Mouse (Mus musculus): ENCODE data around the gene Irf2bpl.

Irf2bpl gene

DNA sequence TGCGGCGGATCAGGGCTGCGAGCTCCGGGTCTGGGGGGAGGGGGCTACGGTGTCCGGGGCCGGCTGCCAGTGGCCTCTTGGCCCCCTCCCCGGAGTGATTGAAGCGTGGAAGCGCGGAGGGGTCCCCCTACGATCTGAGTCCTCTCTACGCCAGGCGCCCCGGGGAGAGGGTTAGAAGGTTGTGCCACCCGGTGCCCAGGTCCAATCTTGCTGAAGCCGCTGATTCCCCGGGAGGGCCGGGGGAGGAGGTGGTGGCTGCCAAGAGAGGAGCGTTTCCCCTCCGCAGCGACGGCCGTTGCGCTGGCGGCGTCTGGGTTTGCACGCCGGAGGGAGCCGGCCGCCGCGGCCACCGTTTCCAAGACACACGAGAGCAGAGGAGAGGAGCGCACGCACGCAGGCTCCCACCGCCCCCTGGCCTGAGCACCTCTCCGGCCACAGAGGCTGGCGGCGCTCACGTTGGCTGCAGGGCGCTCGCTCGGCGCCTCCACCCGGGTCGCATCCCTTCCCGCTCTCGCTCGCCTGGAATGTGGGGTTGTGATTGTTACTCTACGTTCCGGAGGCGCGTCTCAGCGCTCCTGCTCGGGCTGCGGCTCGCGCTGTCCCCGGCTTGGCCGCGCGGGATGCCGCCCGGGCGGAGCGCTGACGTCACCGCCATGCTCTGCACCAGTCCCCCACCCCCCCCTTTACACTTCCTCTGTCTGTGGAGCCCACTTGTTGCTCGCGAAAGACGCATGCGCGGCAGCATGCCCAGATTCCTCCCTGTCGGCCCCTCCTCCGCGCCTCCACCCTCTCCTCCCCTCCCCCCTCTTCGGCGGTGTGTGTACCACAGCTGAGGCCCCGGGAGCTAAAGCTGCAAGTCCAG is at the start of gene Irf2bpl:
TSS of gene Irf2bpl (minus strand) at position 602 of the 862 bp plus-strand sequence.
- DNase-seq, result peak; percentile 98

DNA sequence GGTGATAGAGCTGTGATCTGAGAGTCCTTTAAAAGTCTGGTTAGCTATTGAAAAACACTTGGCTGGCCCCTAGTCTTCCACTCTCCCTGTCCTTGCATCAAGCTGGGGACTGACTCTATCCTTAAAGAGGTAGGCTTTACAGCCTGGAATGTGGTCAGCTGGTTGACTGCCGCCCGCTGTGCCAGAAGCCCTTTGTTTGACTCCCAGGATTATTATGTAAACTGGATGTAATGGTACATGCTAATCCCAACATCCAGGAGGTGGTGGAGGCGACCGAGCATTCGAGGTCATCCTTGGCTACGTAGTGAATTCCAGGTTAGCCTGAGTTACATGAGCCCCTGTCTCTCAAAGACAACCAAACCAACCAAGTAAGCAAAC is 48.0 kb upstream of the Irf2bpl start:
- DNase-seq, result no peak

DNA sequence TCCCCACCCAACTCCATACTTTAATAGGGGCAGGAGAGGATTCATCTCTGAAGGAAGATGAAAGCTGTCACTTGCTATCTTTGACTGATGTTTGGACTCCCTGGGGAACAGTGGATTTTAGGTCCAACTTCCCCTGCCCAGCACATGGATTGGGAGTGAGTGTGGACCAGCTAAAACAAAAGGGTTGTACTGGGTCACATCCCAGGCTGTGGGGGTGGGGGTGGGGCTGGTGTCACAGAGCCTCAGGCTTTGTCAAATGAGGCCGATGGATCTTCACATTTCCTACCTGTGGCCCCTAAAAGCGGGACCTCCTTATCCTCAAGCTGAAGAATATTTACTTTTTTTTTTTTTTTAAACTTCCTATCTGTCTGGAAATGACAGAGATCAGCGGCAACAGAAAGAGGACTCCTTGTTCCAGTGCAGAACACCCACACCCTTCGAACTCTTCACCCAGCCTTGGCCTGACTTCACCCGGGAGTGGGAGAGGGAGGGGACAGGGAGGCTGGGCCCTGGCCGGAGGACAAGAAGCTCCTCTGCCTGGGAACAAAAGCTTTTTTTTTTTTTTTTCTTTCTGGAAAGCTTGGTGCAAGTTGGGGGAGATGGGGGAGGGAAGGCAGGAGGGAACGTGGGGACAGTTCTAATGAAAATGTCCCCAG is 47.4 kb upstream of the Irf2bpl start:
- no peak for DNase-seq

DNA sequence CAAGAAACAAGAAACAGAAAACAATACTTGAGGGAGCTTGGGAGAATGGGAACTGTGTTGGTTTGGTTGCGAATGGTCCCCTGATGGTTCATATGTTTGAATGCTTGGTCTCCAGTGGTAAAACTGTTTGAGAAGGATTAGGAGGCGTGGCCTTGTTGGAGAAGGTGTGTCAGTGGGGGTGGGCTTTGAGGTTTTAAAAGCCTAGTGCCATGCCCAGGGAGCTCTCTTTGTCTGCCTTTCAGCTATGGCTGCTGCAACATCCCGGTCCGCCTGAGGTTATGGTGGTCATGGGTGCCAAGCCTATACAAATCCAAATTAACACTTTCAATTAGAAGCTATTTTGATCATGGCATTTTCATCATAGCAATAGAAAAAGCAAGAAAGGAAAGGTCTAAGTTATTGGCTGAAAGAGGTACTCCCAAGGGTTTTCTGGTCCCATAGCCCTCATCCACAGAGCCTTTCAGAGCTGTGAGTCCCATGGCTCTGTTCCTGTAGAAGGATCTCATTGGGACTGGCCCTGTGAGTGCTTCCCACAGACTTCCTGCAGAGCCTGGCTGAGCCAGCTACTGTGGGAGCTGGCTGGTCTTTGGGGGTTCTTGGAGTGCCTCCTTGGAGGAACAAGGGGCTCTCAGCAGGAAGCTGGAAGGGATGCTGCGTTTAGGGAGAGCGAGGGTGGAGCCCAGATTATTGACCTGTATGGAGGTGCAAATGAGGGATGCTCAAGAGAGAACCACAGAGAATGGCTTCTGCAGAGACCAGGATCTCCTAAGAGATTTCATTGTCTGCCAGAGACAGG is 46.5 kb upstream of the Irf2bpl start:
- no peak for DNase-seq

DNA sequence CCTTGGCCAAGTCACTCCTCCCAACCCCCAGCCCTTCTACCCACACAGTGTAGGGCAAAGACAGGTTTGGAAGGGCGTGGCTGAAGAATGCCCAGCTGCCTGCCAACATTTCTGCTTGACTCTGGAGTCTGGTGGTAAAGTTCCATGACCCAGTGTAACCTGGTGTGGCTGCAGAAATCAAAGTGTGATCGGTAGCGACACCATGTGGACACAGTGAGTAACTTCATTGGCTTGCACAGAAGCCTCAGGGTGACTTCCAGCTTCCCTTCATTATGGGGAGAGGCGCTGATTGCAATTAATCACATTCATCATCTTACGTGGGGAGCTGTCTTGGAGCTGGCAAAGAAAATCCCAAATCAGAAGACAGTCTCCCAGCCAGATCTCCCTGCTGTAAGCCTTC is 39.2 kb upstream of the Irf2bpl start:
- peak; percentile 80 for DNase-seq

DNA sequence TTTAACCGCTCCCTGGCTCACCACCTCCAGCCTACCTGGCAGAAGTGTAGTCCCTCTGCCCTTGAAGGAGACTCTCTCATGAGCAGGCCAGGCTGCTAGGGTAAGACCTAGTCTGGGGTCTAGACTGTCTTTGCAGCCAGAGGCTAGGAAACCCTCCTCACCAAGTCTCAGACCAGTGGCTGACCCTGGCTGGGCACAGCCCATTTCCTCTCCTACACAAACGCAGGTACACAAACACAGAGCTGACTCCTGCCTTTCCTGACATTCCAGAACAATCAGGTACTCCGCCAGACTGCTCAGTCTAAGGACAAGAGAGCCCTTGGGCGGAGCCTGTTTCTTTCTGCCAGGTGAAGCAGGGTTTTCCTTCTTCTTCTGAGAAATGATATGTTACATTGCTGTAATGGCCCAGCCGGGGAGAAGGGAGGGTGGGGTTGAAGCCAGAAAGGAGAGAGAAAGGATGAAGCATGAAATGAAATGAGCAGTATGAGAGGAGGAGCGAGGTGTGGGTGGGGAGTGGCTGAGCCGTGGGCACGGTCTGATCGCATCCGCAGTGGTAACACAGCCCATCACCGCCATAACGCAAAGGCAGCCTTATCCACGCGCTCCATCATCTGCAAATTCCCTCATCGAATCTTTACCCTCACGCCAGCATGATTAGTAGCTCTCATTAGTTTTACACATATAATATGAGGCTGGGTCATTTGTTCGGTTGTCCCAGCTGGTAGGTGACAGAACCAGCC is 34.6 kb upstream of the Irf2bpl start:
- DNase-seq, result no peak

DNA sequence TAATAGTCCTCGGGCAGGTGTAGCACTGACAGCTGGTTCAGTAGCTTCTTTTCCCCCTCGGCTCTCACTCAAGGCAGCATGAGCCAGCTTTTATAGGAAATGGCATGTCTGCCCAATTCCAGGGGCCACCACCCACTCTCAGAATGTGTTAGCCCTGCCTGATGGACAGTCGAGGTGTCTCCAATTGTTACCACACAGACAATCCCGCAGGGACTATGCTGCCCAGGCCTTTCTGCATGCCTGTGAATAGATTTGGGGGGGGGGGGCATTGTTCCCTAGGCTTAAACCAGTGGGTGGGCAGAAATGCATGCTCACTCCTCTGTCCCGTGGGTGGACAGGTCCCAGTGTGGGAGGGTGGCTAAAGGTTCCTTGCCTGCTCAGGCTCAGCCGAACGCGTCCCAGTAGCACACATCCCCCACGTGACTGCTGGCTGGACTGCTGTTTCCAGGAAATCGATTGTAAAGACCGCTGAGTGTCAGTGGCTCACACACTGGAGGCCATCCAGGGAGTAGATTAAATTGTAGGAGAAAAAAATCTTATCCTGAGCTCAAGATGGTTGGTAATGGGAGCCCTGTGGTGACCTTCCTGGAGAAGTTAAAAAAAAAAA is 33.9 kb upstream of the Irf2bpl start:
- DNase-seq, result no peak

DNA sequence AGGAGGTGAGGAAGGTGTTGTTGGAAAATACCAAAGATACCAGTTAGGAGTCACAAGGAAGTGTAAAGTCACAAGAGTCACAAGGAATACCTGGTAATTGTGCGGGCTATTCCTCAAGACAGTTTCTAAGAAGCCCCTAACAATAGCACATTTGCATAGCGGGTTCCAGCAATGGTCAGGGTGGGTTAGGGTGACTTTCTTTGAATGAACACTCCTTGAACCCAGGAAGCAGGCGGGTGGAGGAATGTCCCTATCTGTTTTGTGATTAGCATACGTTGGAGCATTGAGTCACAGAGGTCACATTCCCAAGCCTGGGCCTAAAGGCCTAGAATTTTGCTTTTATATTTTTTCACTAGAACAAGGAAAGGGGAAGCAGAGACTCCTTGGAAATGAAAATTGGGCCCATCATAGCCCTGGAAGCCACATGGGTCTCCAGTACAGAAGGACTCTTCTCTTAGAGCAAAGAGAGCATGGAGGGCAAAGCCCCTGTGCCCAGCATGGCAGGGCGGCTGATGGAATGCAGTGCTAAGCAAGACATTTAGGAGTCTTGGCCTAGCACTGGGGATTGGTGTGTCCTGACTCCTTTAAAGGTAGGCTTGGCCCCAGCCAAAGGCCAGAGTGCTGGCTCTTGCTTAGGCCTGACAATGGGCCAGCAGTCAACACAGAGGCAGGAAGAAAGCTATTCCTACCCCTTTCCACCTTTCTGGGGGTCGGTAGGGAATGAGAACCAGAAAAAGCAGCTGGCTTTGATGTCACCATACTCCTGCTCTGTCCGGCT is 32.4 kb upstream of the Irf2bpl start:
- no peak for DNase-seq

DNA sequence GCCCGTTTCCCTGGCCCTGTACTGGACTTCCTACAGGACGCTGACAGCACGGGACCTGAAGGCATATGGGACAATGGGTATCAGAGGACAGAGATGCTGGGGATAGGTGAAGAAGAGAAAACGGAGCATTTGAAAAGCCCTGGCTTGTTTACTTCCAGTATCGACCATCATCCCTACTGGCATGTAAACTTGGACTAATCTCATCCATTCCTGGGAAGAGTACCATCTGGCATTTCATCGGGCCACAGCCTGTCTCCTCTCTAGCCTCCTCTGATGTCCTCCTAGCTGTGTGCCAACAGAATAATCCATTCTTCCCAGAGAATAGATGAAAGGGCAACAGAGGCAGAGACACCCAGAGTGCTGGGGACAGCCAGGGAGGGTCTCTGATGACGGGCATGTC is 31.0 kb upstream of the Irf2bpl start:
- no peak for DNase-seq

DNA sequence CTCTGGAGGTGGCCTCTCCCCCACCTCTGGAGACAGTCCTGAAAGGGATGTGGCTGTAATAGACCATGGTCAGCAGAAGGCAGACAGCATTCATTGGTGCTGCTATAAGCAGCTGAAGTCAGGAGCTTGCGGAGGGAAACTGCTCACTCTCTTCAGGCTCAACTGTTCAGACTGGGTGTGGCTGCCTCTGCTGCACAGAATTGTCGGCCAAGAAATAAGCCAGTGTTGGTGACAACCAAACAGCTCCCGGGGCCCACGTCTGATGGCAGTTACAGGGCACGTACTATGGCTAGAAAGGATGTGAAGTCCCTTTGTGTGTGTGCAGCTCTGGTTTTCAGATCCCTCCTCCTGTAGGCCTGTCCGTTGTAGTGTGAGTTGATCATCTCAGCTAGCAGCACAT is 30.2 kb upstream of the Irf2bpl start:
- no peak for DNase-seq

DNA sequence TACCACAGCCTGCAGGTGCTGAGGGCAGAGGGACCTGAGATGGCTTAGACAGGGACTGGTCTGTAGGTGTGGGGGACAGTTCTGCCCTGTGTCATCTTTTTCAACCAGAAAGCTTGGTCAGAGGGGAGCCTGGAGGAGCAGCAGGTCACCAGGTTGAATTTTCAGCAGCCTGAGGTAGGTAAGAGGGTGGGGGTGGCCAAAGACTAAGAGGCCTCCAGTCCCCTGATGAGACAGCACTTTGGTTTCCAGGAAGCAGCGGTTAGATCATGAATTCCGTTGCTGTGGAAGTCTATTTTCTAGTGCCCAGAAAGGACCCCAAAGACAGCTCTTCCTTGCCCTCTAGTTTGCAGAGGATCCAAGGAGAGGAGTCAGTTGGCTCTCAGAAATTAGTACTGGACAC is 29.8 kb upstream of the Irf2bpl start:
- no peak for DNase-seq

DNA sequence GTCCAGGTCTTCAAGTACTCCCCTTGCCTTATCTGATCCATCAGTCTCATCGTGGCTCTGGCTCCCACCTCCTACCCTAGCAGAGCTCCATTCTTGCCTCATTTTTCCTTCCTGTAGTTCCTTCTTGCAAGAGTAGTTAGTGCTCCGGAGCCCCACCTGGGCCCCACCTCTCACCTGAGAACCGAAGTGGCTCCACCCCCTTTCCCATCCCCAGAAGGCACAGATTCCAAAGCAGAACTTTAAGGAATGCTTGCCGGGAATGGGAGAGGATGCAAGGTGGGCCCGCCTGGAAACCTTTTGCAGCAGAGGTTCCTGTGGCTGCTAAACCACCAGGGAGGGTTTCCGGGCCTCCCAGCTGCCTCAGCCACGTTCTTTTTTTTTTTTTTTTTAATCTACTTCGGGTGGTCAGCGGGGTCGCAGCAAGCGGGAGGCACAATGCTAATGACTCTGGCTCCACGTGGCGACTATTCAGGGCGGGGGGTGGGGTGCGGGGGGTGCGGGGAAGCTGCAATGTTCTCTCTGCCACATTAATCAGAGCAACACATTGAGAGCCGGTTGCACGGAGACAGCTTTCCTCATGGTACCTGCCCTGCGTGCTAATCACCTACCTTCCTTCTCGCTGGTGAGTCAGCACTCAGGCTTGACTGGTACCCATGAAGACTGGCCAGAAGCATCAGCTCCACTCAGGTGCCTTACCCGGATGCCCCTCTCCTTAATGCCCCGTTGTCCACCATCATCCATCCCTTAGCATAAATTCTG is 27.9 kb upstream of the Irf2bpl start:
- DNase-seq, result no peak

DNA sequence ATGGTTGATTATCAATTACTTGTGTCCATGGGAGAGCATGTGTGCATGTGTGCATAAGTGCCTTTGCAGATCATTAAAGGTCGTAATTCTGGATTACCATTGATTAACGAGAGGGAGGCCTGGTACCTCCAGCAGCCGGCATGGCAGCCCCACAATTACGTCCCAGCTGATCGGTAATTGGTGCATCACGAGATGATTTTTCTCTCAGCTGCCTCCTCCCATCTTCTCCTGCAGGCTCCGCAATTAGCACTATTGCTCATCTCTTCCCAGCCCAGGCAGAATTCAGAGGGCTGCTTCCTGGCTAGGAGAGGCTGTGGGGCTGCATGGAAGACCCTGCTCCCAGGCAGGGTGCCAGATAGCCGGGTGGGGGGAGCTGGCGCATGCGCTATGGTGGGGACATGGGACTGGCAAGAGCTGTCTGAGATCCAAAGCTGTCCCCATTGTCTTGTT is 26.9 kb upstream of the Irf2bpl start:
- DNase-seq, result no peak

DNA sequence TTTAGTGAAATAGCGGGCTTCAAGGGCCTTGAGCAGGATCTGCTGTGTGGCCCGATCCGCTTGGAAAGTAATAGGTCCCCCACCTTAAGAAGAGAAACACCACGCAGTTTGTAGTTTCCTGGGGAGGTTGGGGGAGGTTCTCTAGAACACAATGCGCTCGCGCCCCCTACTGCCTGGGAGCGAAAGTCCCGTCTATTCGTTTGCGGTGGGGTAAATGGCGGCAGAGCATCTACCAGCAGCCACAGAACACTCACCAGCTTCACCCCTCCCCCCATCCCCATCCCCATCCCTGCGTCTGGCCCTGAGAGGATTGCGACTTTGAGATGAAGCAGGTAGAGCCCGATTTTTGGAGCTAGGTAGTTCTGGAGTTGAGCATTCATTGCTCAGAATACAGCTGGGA is 21.8 kb upstream of the Irf2bpl start:
- DNase-seq, result peak; percentile 93

DNA sequence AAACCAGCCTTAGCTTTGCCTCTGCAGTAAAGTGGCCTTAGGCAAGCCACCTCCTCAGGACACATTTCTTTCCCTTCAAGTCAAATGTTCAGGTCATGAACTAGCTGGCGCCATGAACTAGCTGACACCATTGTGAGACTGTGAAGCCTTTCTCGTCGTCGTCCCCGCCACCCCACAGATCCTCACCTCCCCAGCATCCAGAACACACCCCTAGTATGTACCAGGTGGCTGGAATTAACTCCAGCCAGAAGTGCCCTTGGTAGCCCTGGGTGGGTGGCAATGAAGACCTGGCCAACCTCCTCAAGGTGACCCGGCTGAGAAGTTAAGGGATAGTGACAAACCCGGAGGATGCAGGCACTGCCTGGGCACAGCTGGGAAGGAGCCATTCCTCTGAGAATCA is 21.3 kb upstream of the Irf2bpl start:
- DNase-seq, result no peak

DNA sequence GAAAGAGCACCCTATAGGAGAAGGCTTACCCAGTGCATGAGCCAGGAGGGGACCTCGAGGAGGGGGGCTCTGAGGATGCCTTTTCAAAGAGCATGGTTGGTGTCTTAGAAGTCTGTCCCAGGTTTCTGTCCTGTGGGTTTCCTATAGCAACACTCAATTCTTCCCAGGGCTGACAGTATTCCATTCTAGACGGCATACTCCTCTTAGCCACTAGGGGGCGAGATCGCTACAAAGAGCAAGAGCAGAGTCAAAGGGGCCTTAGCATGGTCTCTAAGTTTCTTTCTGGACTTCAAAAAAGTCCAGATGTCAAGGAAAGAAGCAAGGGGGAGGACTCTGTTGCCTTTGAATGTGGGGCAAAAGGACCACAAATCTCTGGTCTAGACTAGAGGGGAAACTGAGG is 20.6 kb upstream of the Irf2bpl start:
- DNase-seq, result peak; percentile 61

DNA sequence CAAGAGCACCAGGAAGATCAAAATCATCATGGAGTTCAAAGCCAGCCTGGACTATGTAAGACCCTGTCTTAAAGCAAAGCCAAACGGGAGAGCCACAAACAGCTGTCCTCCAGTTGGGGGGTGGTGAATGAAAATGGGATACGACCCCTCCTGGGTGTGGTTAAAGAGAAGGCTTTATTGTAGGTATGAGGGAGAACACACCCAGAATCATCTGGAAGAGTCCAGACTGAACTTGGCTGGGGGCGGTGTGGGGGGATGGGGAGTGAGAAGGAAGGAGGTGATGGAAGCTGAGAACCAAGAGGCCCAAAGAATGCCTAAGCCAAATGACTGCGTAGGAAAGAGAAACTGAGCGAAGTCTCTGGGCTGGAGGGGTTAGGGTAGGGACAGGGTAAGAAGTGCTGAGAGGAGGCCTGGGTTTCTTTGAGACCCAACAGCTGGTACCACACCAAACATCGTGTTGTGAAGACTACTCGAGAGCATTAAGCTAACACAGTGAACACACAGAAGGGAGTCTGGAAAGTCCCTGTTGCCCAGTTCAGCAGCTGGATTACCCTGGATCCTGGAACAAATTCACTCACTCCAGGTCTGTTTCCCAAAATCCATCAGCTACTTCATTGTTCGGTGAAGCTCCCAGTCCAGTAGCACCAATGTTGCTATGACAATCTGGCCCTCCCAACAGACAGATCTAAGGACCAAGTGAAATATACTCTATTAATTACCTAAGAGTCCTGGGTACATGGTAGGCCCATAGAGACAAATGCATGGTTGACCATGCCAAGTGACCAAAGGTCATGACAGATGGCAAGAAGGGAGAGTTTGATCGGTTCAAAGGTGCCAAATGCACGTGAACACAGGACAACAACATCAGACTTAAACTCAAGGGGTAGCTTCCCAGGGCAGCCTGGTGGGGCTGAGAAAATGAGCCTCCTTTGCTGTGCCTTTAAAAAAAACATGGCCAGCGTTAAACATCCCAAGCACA is 19.5 kb upstream of the Irf2bpl start:
- DNase-seq, result no peak

DNA sequence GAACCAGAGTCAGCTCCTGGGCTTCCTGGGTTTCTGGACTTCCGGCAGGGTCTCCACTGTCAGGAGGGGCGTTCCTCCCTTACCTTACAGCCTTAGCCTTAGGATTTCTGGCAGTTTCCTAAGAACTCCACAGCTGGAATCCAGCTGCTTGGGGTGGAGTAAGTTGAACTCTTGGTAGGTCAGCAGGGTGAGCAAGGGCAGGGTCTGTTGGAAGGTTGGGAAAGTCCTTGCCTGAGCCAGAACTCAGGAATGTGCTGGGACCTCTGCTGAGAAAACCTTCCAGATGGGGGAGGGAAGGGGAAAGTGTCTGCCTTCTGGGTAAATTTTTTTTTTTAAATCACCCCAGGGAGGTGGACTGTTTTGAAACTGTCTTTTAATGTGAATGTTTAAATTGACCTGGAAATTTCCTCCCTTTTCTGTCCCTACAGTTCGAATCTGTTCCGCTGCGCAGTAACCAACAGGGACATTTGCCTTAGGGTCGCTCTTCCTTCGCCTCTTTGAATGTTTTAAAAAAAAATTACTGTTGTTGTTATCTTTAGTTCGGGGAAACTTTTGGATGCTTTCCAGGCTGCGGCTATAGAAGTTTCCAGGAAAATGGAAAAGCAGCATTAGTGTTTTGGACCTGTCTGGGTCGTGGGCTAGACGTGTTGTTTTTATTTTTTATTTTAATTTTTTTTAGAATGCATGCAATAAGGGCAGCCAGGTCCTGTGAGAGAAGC is 15.0 kb upstream of the Irf2bpl start:
- no peak for DNase-seq

DNA sequence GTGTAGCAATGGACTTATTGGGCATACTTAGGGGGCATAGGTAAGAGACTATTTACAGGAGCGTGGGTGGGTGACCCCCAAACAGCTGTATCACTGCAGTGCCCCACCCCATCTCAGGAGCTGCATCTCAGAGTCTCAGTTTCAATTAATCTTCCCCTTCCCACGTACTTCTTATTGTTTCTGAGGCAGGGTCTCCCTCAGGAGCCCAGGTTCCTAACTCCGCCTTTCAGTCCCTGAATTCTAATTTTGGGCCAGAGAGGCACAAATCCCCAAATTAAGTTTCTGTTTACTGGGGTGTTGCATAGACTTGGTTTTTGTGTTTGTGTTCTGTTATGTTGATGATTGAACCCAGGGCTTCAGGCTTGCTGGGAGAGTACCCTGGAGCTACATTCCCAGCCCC is 13.8 kb upstream of the Irf2bpl start:
- DNase-seq, result no peak
